Mouse (Mus musculus) right cerebral cortex, postnatal 25 days (tissue): ENCODE data around the gene Manba.

Source experiments
- DNase-seq: peaks from one replicate; pipeline ENCODE4 v3.0.0; 2022

Gene Manba

GRCm38 (mm10) chr3:135534103-135534502, 48.7 kb downstream of the Manba start:
- no peak for DNase-seq

- DNase-seq, result no peak
Measured at GRCm38 (mm10) chr3:135546212-135546923, 61.0 kb downstream of the Manba start.

GRCm38 (mm10) chr3:135547298-135547697, 61.9 kb downstream of the Manba start:
- no peak for DNase-seq

- no peak for DNase-seq
Measured at GRCm38 (mm10) chr3:135552874-135553273, 67.5 kb downstream of the Manba start.

- DNase-seq, result no peak
Measured at GRCm38 (mm10) chr3:135555192-135555591, 69.8 kb downstream of the Manba start.

GRCm38 (mm10) chr3:135556052-135556587, 70.7 kb downstream of the Manba start:
- DNase-seq, result peak; percentile 11

- peak; percentile 27 for DNase-seq
Measured at GRCm38 (mm10) chr3:135556851-135557662, 71.6 kb downstream of the Manba start.

- DNase-seq, result no peak
Measured at GRCm38 (mm10) chr3:135562036-135562435, 76.6 kb downstream of the Manba start.

GRCm38 (mm10) chr3:135563163-135563689, 77.8 kb downstream of the Manba start:
- DNase-seq, result no peak

GRCm38 (mm10) chr3:135564706-135565105, 79.3 kb downstream of the Manba start:
- DNase-seq, result no peak

GRCm38 (mm10) chr3:135565306-135565705, 79.9 kb downstream of the Manba start:
- no peak for DNase-seq

- DNase-seq, result no peak
Measured at GRCm38 (mm10) chr3:135567888-135568287, 82.5 kb downstream of the Manba start.

GRCm38 (mm10) chr3:135568633-135569032, 83.2 kb downstream of the Manba start:
- no peak for DNase-seq

GRCm38 (mm10) chr3:135571540-135571939, 86.1 kb downstream of the Manba start:
- no peak for DNase-seq

- no peak for DNase-seq
Measured at GRCm38 (mm10) chr3:135573051-135573450, 87.6 kb downstream of the Manba start.

GRCm38 (mm10) chr3:135575126-135575525, 89.7 kb downstream of the Manba start:
- DNase-seq, result no peak

- no peak for DNase-seq
Measured at GRCm38 (mm10) chr3:135578588-135579140, 93.3 kb downstream of the Manba start.

- no peak for DNase-seq
Measured at GRCm38 (mm10) chr3:135579179-135579578, 93.8 kb downstream of the Manba start.

- DNase-seq, result no peak
Measured at GRCm38 (mm10) chr3:135580439-135581275, 95.2 kb downstream of the Manba start.

- no peak for DNase-seq
Measured at GRCm38 (mm10) chr3:135581606-135582117, 96.3 kb downstream of the Manba start.

- no peak for DNase-seq
Measured at GRCm38 (mm10) chr3:135582246-135582645, 96.8 kb downstream of the Manba start.

GRCm38 (mm10) chr3:135585482-135585881, 100.1 kb downstream of the Manba start:
- DNase-seq, result no peak
